Mouse (Mus musculus) liver, adult 2 months (tissue): Measurements from ENCODE around the gene Adgrf1. TPM values are rescaled to one million over a fixed set of nuclear protein-coding genes. Genes with fewer than 3 reads are reported as not detected.

ENCODE experiments used
- DNase-seq: peaks from one replicate; pipeline ENCODE4 v3.0.0-alpha.2; 2011; ENCODE audit warnings: low read depth, low spot score; ENCODE audit errors: extremely low read depth
- H3K27ac ChIP-seq: fragments of 200-500 bp; replicated peaks from 2 replicates; pipeline ENCODE4 v1.5.1; 2012; ENCODE audit warnings: low read depth, mild to moderate bottlenecking, control low read depth, inconsistent platforms, low read length; ENCODE audit not compliant: insufficient read depth
- H3K27me3 ChIP-seq: fragments of 200-500 bp; 2 replicates; pipeline ENCODE4 v1.6.1; 2012; ENCODE audit warnings: mild to moderate bottlenecking, moderate library complexity, low read length, inconsistent platforms; ENCODE audit not compliant: control insufficient read depth, insufficient read depth
- H3K36me3 ChIP-seq: fragments of 200-500 bp; 2 replicates; pipeline ENCODE4 v1.6.1; 2012; ENCODE audit warnings: low read length, inconsistent platforms; ENCODE audit not compliant: control insufficient read depth, insufficient read depth
- H3K4me1 ChIP-seq: fragments of 200-500 bp; 2 replicates; pipeline ENCODE4 v1.6.1; 2011; ENCODE audit warnings: low read length; ENCODE audit not compliant: control insufficient read depth, insufficient read depth
- H3K4me3 ChIP-seq: fragments of 200-500 bp; 2 replicates; pipeline ENCODE4 v1.5.1; 2011; ENCODE audit warnings: low read depth, mild to moderate bottlenecking, control low read depth, low read length, moderate library complexity; ENCODE audit not compliant: insufficient read depth
- H3K79me2 ChIP-seq: fragments of 200-500 bp; 2 replicates; pipeline ENCODE4 v1.6.1; 2012; ENCODE audit warnings: inconsistent platforms, mild to moderate bottlenecking, low read length, moderate library complexity; ENCODE audit not compliant: control insufficient read depth, insufficient read depth
- H3K9ac ChIP-seq: fragments of 200-500 bp; 2 replicates; pipeline ENCODE4 v1.6.1; 2012; ENCODE audit warnings: low read depth, mild to moderate bottlenecking, control low read depth, inconsistent platforms, low read length
- CTCF ChIP-seq: fragments of 200-500 bp; IDR thresholded peaks from 2 replicates; pipeline ENCODE4 v1.5.1; 2011; ENCODE audit warnings: low read depth, low read length, control low read depth
- POLR2A ChIP-seq: fragments of 200-500 bp; IDR thresholded peaks from 2 replicates; pipeline ENCODE4 v1.6.1; 2011; ENCODE audit warnings: low read length, control low read depth; ENCODE audit not compliant: insufficient read depth; ENCODE audit errors: extremely low read depth
- WGBS: fragments of 180-500 bp; shearing (Covaris S2); methylation state at CpG from one replicate; pipeline ENCODE4 v1.1.7; 2018; 5-methylcytosine and 5-hydroxymethylcytosine counted together
- polyA plus RNA-seq: library from polyadenylated mRNA; depleted of rRNA; stranded (reverse); fragments of >200 nt; gene quantifications from 2 replicates; pipeline ENCODE4 v1.2.3, GENCODE M21; 2012
- total RNA-seq: library from RNA; depleted of rRNA; stranded (reverse); fragments of >200 nt; gene quantifications from 2 replicates; pipeline ENCODE4 v1.2.3, GENCODE M21; 2014

Gene Adgrf1
- total and polyA plus RNA-seq, 2 experiments, result 6.2 to 7.2 TPM

- H3K4me1 ChIP-seq, result peaks cover 8% of the 10 kb centered on the region
- no peak overlapping the region for H3K27ac ChIP-seq
- H3K4me3 ChIP-seq, result no peak overlapping the region
- 39% methylated on average over 7 of the region's 7 CpGs for WGBS
- H3K27me3 ChIP-seq, result no peaks in the 10 kb centered on the region
- H3K9ac ChIP-seq, result no peak overlapping the region
- no peak for TF ChIP-seq POLR2A
- peaks cover 10% of the 10 kb centered on the region; the same call in 1 of the 2 replicates for H3K36me3 ChIP-seq
- H3K79me2 ChIP-seq, result no peaks in the 10 kb centered on the region
- no peak for DNase-seq
Observed at GRCm38 (mm10) chr17:43325986-43326671, 56.0 kb downstream of the Adgrf1 start.

- Histone ChIP-seq H3K36me3 (peaks cover 10% of the 10 kb centered on the region; the same call in 1 of the 2 replicates), H3K27ac (peak overlapping the region; percentile 48; the same call in 1 of the 2 replicates), H3K4me1 (peaks cover 8% of the 10 kb centered on the region), H3K79me2 (no peaks in the 10 kb centered on the region), H3K27me3 (no peaks in the 10 kb centered on the region), H3K9ac (peak overlapping the region; percentile 32; the same call in 1 of the 2 replicates), H3K4me3 (peak overlapping the region; percentile 15; the same call in 1 of the 2 replicates)
- 9% methylated on average over 29 of the region's 29 CpGs for WGBS
- TF ChIP-seq POLR2A, result no peak
- TF ChIP-seq CTCF, result peak; percentile 65
- DNase-seq, result peak; percentile 69
Observed at GRCm38 (mm10) chr17:43326726-43327700, 56.9 kb downstream of the Adgrf1 start.

- Histone ChIP-seq H3K4me1 (peaks cover 8% of the 10 kb centered on the region), H3K36me3 (peaks cover 10% of the 10 kb centered on the region; the same call in 1 of the 2 replicates), H3K4me3 (no peak overlapping the region), H3K9ac (no peak overlapping the region), H3K27me3 (no peaks in the 10 kb centered on the region), H3K79me2 (no peaks in the 10 kb centered on the region), H3K27ac (peak overlapping the region; percentile 48; the same call in 1 of the 2 replicates)
- TF ChIP-seq POLR2A, result no peak
- no peak for TF ChIP-seq CTCF
- 68% methylated on average over 6 of the region's 6 CpGs for WGBS
- DNase-seq, result peak; percentile 30
Observed at GRCm38 (mm10) chr17:43327810-43328209, 57.7 kb downstream of the Adgrf1 start.

GRCm38 (mm10) chr17:43329216-43329615 is 59.1 kb downstream of the Adgrf1 start:
- TF ChIP-seq CTCF (no peak), POLR2A (no peak)
- no peak overlapping the region for H3K27ac ChIP-seq
- DNase-seq, result peak; percentile 28
- H3K27me3 ChIP-seq, result no peaks in the 10 kb centered on the region
- H3K36me3 ChIP-seq, result no peaks in the 10 kb centered on the region
- no peak overlapping the region for H3K4me3 ChIP-seq
- WGBS, result 50% methylated on average over 4 of the region's 4 CpGs
- no peaks in the 10 kb centered on the region for H3K79me2 ChIP-seq
- H3K4me1 ChIP-seq, result peaks cover 8% of the 10 kb centered on the region
- no peak overlapping the region for H3K9ac ChIP-seq

GRCm38 (mm10) chr17:43329761-43330183 is 59.6 kb downstream of the Adgrf1 start:
- no peaks in the 10 kb centered on the region for H3K27me3 ChIP-seq
- peak; percentile 84 for DNase-seq
- no peak overlapping the region for H3K4me3 ChIP-seq
- no peaks in the 10 kb centered on the region for H3K36me3 ChIP-seq
- H3K4me1 ChIP-seq, result peaks cover 8% of the 10 kb centered on the region
- H3K27ac ChIP-seq, result no peak overlapping the region
- H3K79me2 ChIP-seq, result no peaks in the 10 kb centered on the region
- TF ChIP-seq POLR2A (no peak), CTCF (no peak)
- no peak overlapping the region for H3K9ac ChIP-seq
- WGBS, result 13% methylated on average over 7 of the region's 7 CpGs
